Mouse (Mus musculus): ENCODE data around the gene Apbb1ip. TPM values are rescaled to one million over a fixed set of nuclear protein-coding genes. Genes with fewer than 3 reads are reported as not detected.
A peak's percentile ranks its signal among the peaks of the same experiment; 100 is the strongest.

Gene Apbb1ip
- polyA plus RNA-seq, 1 experiment, result 45.2 TPM

- WGBS, result 91% methylated on average over 5 of the region's 5 CpGs
- H3K4me1 ChIP-seq (replicated peaks; ENCODE audit: control insufficient read depth, insufficient read depth, low read length), result peaks cover 3% of the 10 kb centered on the region
- H3K27ac ChIP-seq (ENCODE audit: control insufficient read depth, insufficient read depth, low read length), result no peak overlapping the region
- no peak overlapping the region for H3K4me3 ChIP-seq (ENCODE audit: control insufficient read depth, insufficient read depth, low read length)
- TF ChIP-seq POLR2A (IDR thresholded peaks at IDR 0.05; ENCODE audit: control insufficient read depth, extremely low read depth, insufficient read depth, low read length, poor library complexity) (no peak), CTCF (IDR thresholded peaks at IDR 0.05; ENCODE audit: borderline replicate concordance, control insufficient read depth, extremely low read depth, insufficient read depth, low read length, poor library complexity) (no peak)
- no peaks in the 10 kb centered on the region for H3K36me3 ChIP-seq (ENCODE audit: control insufficient read depth, insufficient read depth, low read length)
- H3K27me3 ChIP-seq (ENCODE audit: control insufficient read depth, insufficient read depth, low read length), result no peaks in the 10 kb centered on the region
- no peak for DNase-seq
Observed at GRCm38 (mm10) chr2:22764774-22765387, 9.0 kb upstream of the Apbb1ip start.

GRCm38 (mm10) chr2:22771311-22771710, 2.6 kb upstream of the Apbb1ip start:
- H3K27me3 ChIP-seq (ENCODE audit: control insufficient read depth, insufficient read depth, low read length), result no peaks in the 10 kb centered on the region
- no peak for DNase-seq
- no peaks in the 10 kb centered on the region for H3K36me3 ChIP-seq (ENCODE audit: control insufficient read depth, insufficient read depth, low read length)
- H3K4me1 ChIP-seq (replicated peaks; ENCODE audit: control insufficient read depth, insufficient read depth, low read length), result peaks cover 8% of the 10 kb centered on the region
- TF ChIP-seq CTCF (IDR thresholded peaks at IDR 0.05; ENCODE audit: borderline replicate concordance, control insufficient read depth, extremely low read depth, insufficient read depth, low read length, poor library complexity) (no peak), POLR2A (IDR thresholded peaks at IDR 0.05; ENCODE audit: control insufficient read depth, extremely low read depth, insufficient read depth, low read length, poor library complexity) (no peak)
- H3K27ac ChIP-seq (ENCODE audit: control insufficient read depth, insufficient read depth, low read length), result no peak overlapping the region
- H3K4me3 ChIP-seq (ENCODE audit: control insufficient read depth, insufficient read depth, low read length), result no peak overlapping the region

- DNase-seq, result peak; percentile 86
- under 1% methylated on average over 27 of the region's 28 CpGs for WGBS
- peak overlapping the region; percentile 98 for H3K4me3 ChIP-seq (ENCODE audit: control insufficient read depth, insufficient read depth, low read length)
Observed at GRCm38 (mm10) chr2:22774181-22774751, 372 bp downstream of the Apbb1ip start.

GRCm38 (mm10) chr2:22775213-22775612, 1.3 kb downstream of the Apbb1ip start:
- peaks cover 14% of the 10 kb centered on the region for H3K4me1 ChIP-seq (replicated peaks; ENCODE audit: control insufficient read depth, insufficient read depth, low read length)
- 3% methylated on average over 8 of the region's 8 CpGs for WGBS
- peak overlapping the region; percentile 98 for H3K27ac ChIP-seq (ENCODE audit: control insufficient read depth, insufficient read depth, low read length)
- H3K27me3 ChIP-seq (ENCODE audit: control insufficient read depth, insufficient read depth, low read length), result no peaks in the 10 kb centered on the region
- H3K36me3 ChIP-seq (ENCODE audit: control insufficient read depth, insufficient read depth, low read length), result no peaks in the 10 kb centered on the region
- H3K4me3 ChIP-seq (ENCODE audit: control insufficient read depth, insufficient read depth, low read length), result peak overlapping the region; percentile 60
- no peak for TF ChIP-seq POLR2A (IDR thresholded peaks at IDR 0.05; ENCODE audit: control insufficient read depth, extremely low read depth, insufficient read depth, low read length, poor library complexity)
- TF ChIP-seq CTCF (IDR thresholded peaks at IDR 0.05; ENCODE audit: borderline replicate concordance, control insufficient read depth, extremely low read depth, insufficient read depth, low read length, poor library complexity), result no peak
- DNase-seq, result peak; percentile 44

More at GRCm38 (mm10) chr2:22774181-22774751, 372 bp downstream of the Apbb1ip start:
- peaks cover 14% of the 10 kb centered on the region for H3K4me1 ChIP-seq (replicated peaks; ENCODE audit: control insufficient read depth, insufficient read depth, low read length)
- H3K36me3 ChIP-seq (ENCODE audit: control insufficient read depth, insufficient read depth, low read length), result no peaks in the 10 kb centered on the region
- peak overlapping the region; percentile 98 for H3K27ac ChIP-seq (ENCODE audit: control insufficient read depth, insufficient read depth, low read length)
- TF ChIP-seq CTCF (IDR thresholded peaks at IDR 0.05; ENCODE audit: borderline replicate concordance, control insufficient read depth, extremely low read depth, insufficient read depth, low read length, poor library complexity) (peak; percentile 46; the same call in 1 of the 2 replicates), POLR2A (IDR thresholded peaks at IDR 0.05; ENCODE audit: control insufficient read depth, extremely low read depth, insufficient read depth, low read length, poor library complexity) (peak; percentile 52; the same call in 1 of the 2 replicates)
- H3K27me3 ChIP-seq (ENCODE audit: control insufficient read depth, insufficient read depth, low read length), result no peaks in the 10 kb centered on the region

GRCm38 (mm10) chr2:22775681-22776080, 1.8 kb downstream of the Apbb1ip start:
- Histone ChIP-seq H3K4me1 (replicated peaks; ENCODE audit: control insufficient read depth, insufficient read depth, low read length) (peaks cover 14% of the 10 kb centered on the region), H3K27ac (ENCODE audit: control insufficient read depth, insufficient read depth, low read length) (no peak overlapping the region; the same call in 1 of the 2 replicates)
- DNase-seq, result no peak

GRCm38 (mm10) chr2:22776568-22777230, 2.8 kb downstream of the Apbb1ip start:
- no peaks in the 10 kb centered on the region for H3K27me3 ChIP-seq (ENCODE audit: control insufficient read depth, insufficient read depth, low read length)
- no peaks in the 10 kb centered on the region for H3K36me3 ChIP-seq (ENCODE audit: control insufficient read depth, insufficient read depth, low read length)
- DNase-seq, result peak; percentile 14
- TF ChIP-seq CTCF (IDR thresholded peaks at IDR 0.05; ENCODE audit: borderline replicate concordance, control insufficient read depth, extremely low read depth, insufficient read depth, low read length, poor library complexity), result no peak
- TF ChIP-seq POLR2A (IDR thresholded peaks at IDR 0.05; ENCODE audit: control insufficient read depth, extremely low read depth, insufficient read depth, low read length, poor library complexity), result no peak
- H3K4me1 ChIP-seq (replicated peaks; ENCODE audit: control insufficient read depth, insufficient read depth, low read length), result peaks cover 18% of the 10 kb centered on the region
- H3K27ac ChIP-seq (ENCODE audit: control insufficient read depth, insufficient read depth, low read length), result peak overlapping the region; percentile 37
- WGBS, result 56% methylated on average over 2 of the region's 2 CpGs
- H3K4me3 ChIP-seq (ENCODE audit: control insufficient read depth, insufficient read depth, low read length), result no peak overlapping the region; the same call in 1 of the 2 replicates

More at GRCm38 (mm10) chr2:22775681-22776080, 1.8 kb downstream of the Apbb1ip start:
- TF ChIP-seq POLR2A (IDR thresholded peaks at IDR 0.05; ENCODE audit: control insufficient read depth, extremely low read depth, insufficient read depth, low read length, poor library complexity), result no peak
- no peak for TF ChIP-seq CTCF (IDR thresholded peaks at IDR 0.05; ENCODE audit: borderline replicate concordance, control insufficient read depth, extremely low read depth, insufficient read depth, low read length, poor library complexity)
- H3K36me3 ChIP-seq (ENCODE audit: control insufficient read depth, insufficient read depth, low read length), result no peaks in the 10 kb centered on the region
- 4% methylated on average over 3 of the region's 3 CpGs for WGBS
- no peaks in the 10 kb centered on the region for H3K27me3 ChIP-seq (ENCODE audit: control insufficient read depth, insufficient read depth, low read length)
- H3K4me3 ChIP-seq (ENCODE audit: control insufficient read depth, insufficient read depth, low read length), result no peak overlapping the region
